Mouse (Mus musculus): ENCODE measurements around the gene Sec22c. TPM values are rescaled to one million over a fixed set of nuclear protein-coding genes. Genes with fewer than 3 reads are reported as not detected.

Gene Sec22c
- polyA plus RNA-seq, 1 experiment: 0.28 TPM

- TF ChIP-seq GATA1 (IDR thresholded peaks at IDR 0.05; ENCODE audit: low read length): no peak
- no peak for TF ChIP-seq TAL1 (IDR thresholded peaks at IDR 0.05; ENCODE audit: low read length)
- H3K4me3 ChIP-seq (replicated peaks): no peak overlapping the region
- no peaks in the 10 kb centered on the region for H3K4me1 ChIP-seq (ENCODE audit: control insufficient read depth)
- H3K36me3 ChIP-seq (ENCODE audit: control insufficient read depth): no peaks in the 10 kb centered on the region
- H3K27me3 ChIP-seq (ENCODE audit: control insufficient read depth): no peaks in the 10 kb centered on the region
- H3K9me3 ChIP-seq (ENCODE audit: control insufficient read depth, low read length): no peaks in the 10 kb centered on the region
These were observed 27.8 kb downstream of the Sec22c start for GRCm38 (mm10) chr9:121677476-121677875.

GRCm38 (mm10) chr9:121677069-121677468 is 28.2 kb downstream of the Sec22c start:
- no peaks in the 10 kb centered on the region for H3K9me3 ChIP-seq (ENCODE audit: control insufficient read depth, low read length)
- no peaks in the 10 kb centered on the region for H3K27me3 ChIP-seq (ENCODE audit: control insufficient read depth)
- no peaks in the 10 kb centered on the region for H3K4me1 ChIP-seq (ENCODE audit: control insufficient read depth)
- H3K4me3 ChIP-seq (replicated peaks): no peak overlapping the region
- TF ChIP-seq TAL1 (IDR thresholded peaks at IDR 0.05; ENCODE audit: low read length) (no peak), GATA1 (IDR thresholded peaks at IDR 0.05; ENCODE audit: low read length) (no peak)
- no peaks in the 10 kb centered on the region for H3K36me3 ChIP-seq (ENCODE audit: control insufficient read depth)

- Histone ChIP-seq H3K9me3 (ENCODE audit: control insufficient read depth, low read length) (no peaks in the 10 kb centered on the region), H3K4me1 (ENCODE audit: control insufficient read depth) (no peaks in the 10 kb centered on the region), H3K36me3 (ENCODE audit: control insufficient read depth) (no peaks in the 10 kb centered on the region), H3K4me3 (replicated peaks) (no peak overlapping the region), H3K27me3 (ENCODE audit: control insufficient read depth) (peaks cover 6% of the 10 kb centered on the region)
- TF ChIP-seq TAL1 (IDR thresholded peaks at IDR 0.05; ENCODE audit: low read length) (no peak), GATA1 (IDR thresholded peaks at IDR 0.05; ENCODE audit: low read length) (no peak)
These were observed 29.7 kb downstream of the Sec22c start for GRCm38 (mm10) chr9:121675556-121675955.

- no peak overlapping the region for H3K4me3 ChIP-seq (replicated peaks)
- H3K9me3 ChIP-seq (ENCODE audit: control insufficient read depth, low read length): no peaks in the 10 kb centered on the region
- H3K36me3 ChIP-seq (ENCODE audit: control insufficient read depth): no peaks in the 10 kb centered on the region
- H3K4me1 ChIP-seq (ENCODE audit: control insufficient read depth): no peaks in the 10 kb centered on the region
- no peak for TF ChIP-seq GATA1 (IDR thresholded peaks at IDR 0.05; ENCODE audit: low read length)
- no peak for TF ChIP-seq TAL1 (IDR thresholded peaks at IDR 0.05; ENCODE audit: low read length)
- peaks cover 11% of the 10 kb centered on the region for H3K27me3 ChIP-seq (ENCODE audit: control insufficient read depth)
These were observed 30.3 kb downstream of the Sec22c start for GRCm38 (mm10) chr9:121675011-121675410.

- no peak overlapping the region for H3K4me3 ChIP-seq (replicated peaks)
- H3K4me1 ChIP-seq (ENCODE audit: control insufficient read depth): no peaks in the 10 kb centered on the region
- H3K9me3 ChIP-seq (ENCODE audit: control insufficient read depth, low read length): no peaks in the 10 kb centered on the region
- H3K36me3 ChIP-seq (ENCODE audit: control insufficient read depth): no peaks in the 10 kb centered on the region
- H3K27me3 ChIP-seq (ENCODE audit: control insufficient read depth): peaks cover 24% of the 10 kb centered on the region
- TF ChIP-seq TAL1 (IDR thresholded peaks at IDR 0.05; ENCODE audit: low read length) (no peak), GATA1 (IDR thresholded peaks at IDR 0.05; ENCODE audit: low read length) (no peak)
These were observed 31.6 kb downstream of the Sec22c start for GRCm38 (mm10) chr9:121673716-121674115.

GRCm38 (mm10) chr9:121672311-121672710 is 33.0 kb downstream of the Sec22c start:
- Histone ChIP-seq H3K4me1 (ENCODE audit: control insufficient read depth) (no peaks in the 10 kb centered on the region), H3K36me3 (ENCODE audit: control insufficient read depth) (no peaks in the 10 kb centered on the region), H3K4me3 (replicated peaks) (no peak overlapping the region), H3K9me3 (ENCODE audit: control insufficient read depth, low read length) (no peaks in the 10 kb centered on the region), H3K27me3 (ENCODE audit: control insufficient read depth) (peaks cover 36% of the 10 kb centered on the region)
- TF ChIP-seq TAL1 (IDR thresholded peaks at IDR 0.05; ENCODE audit: low read length): no peak
- no peak for TF ChIP-seq GATA1 (IDR thresholded peaks at IDR 0.05; ENCODE audit: low read length)

GRCm38 (mm10) chr9:121671300-121671699 is 34.0 kb downstream of the Sec22c start:
- TF ChIP-seq TAL1 (IDR thresholded peaks at IDR 0.05; ENCODE audit: low read length) (no peak), GATA1 (IDR thresholded peaks at IDR 0.05; ENCODE audit: low read length) (no peak)
- no peaks in the 10 kb centered on the region for H3K36me3 ChIP-seq (ENCODE audit: control insufficient read depth)
- H3K9me3 ChIP-seq (ENCODE audit: control insufficient read depth, low read length): no peaks in the 10 kb centered on the region
- H3K4me3 ChIP-seq (replicated peaks): no peak overlapping the region
- H3K27me3 ChIP-seq (ENCODE audit: control insufficient read depth): peaks cover 40% of the 10 kb centered on the region
- no peaks in the 10 kb centered on the region for H3K4me1 ChIP-seq (ENCODE audit: control insufficient read depth)

- peaks cover 40% of the 10 kb centered on the region for H3K27me3 ChIP-seq (ENCODE audit: control insufficient read depth)
- H3K36me3 ChIP-seq (ENCODE audit: control insufficient read depth): no peaks in the 10 kb centered on the region
- TF ChIP-seq GATA1 (IDR thresholded peaks at IDR 0.05; ENCODE audit: low read length): no peak
- no peak for TF ChIP-seq TAL1 (IDR thresholded peaks at IDR 0.05; ENCODE audit: low read length)
- H3K9me3 ChIP-seq (ENCODE audit: control insufficient read depth, low read length): no peaks in the 10 kb centered on the region
- no peak overlapping the region for H3K4me3 ChIP-seq (replicated peaks)
- H3K4me1 ChIP-seq (ENCODE audit: control insufficient read depth): no peaks in the 10 kb centered on the region
These were observed 35.9 kb downstream of the Sec22c start for GRCm38 (mm10) chr9:121669348-121669791.

GRCm38 (mm10) chr9:121667822-121668221 is 37.5 kb downstream of the Sec22c start:
- TF ChIP-seq GATA1 (IDR thresholded peaks at IDR 0.05; ENCODE audit: low read length) (no peak), TAL1 (IDR thresholded peaks at IDR 0.05; ENCODE audit: low read length) (no peak)
- Histone ChIP-seq H3K27me3 (ENCODE audit: control insufficient read depth) (peaks cover 43% of the 10 kb centered on the region), H3K9me3 (ENCODE audit: control insufficient read depth, low read length) (no peaks in the 10 kb centered on the region), H3K4me3 (replicated peaks) (no peak overlapping the region), H3K4me1 (ENCODE audit: control insufficient read depth) (no peaks in the 10 kb centered on the region), H3K36me3 (ENCODE audit: control insufficient read depth) (no peaks in the 10 kb centered on the region)

Measured in erythroblast, embryonic 14.5 days (primary cell).